Mouse (Mus musculus): ENCODE measurements around the gene Eif4e1b. TPM values are rescaled to one million over a fixed set of nuclear protein-coding genes. Genes with fewer than 3 reads are reported as not detected.
A peak's percentile ranks its signal among the peaks of the same experiment; 100 is the strongest.

Gene Eif4e1b
- polyA plus RNA-seq, 1 experiment from 2014 or later, result not detected

GRCm38 (mm10) chr13:54749061-54749863 is 34.5 kb upstream of the Eif4e1b start:
- H3K4me3 ChIP-seq (ENCODE audit: low read depth, low read length), result peak overlapping the region; percentile 46
- WGBS, result 2% methylated on average over 38 of the region's 100 CpGs
- no peak overlapping the region for H3K27ac ChIP-seq (ENCODE audit: low read length)
- no peaks in the 10 kb centered on the region for H3K9me3 ChIP-seq (ENCODE audit: control insufficient read depth, low read depth, low read length)
- H3K4me2 ChIP-seq (replicated peaks; ENCODE audit: low read depth, low read length), result peak overlapping the region; percentile 93
- peaks cover 2% of the 10 kb centered on the region; the same call in 1 of the 2 replicates for H3K27me3 ChIP-seq (ENCODE audit: control insufficient read depth, insufficient read depth, low read length)
- no peaks in the 10 kb centered on the region for H3K36me3 ChIP-seq (ENCODE audit: control insufficient read depth, insufficient read depth, low read length)
- no peak overlapping the region; the same call in 1 of the 2 replicates for H3K9ac ChIP-seq (replicated peaks; ENCODE audit: low read depth, low read length)
- H3K4me1 ChIP-seq (ENCODE audit: control insufficient read depth, insufficient read depth, low read length), result peaks cover 5% of the 10 kb centered on the region; the same call in 1 of the 2 replicates
- peak; percentile 71; the same call in 1 of the 2 replicates for ATAC-seq (ENCODE audit: insufficient number of reproducible peaks, insufficient read depth, low FRiP score, low read depth)

- H3K4me2 ChIP-seq (replicated peaks; ENCODE audit: low read depth, low read length), result peak within 1 kb of the TSS; percentile 93
- no peak for ATAC-seq (ENCODE audit: insufficient number of reproducible peaks, insufficient read depth, low FRiP score, low read depth)
- no peak within 1 kb of the TSS for H3K27ac ChIP-seq (ENCODE audit: low read length)
- no peak within 1 kb of the TSS; the same call in 1 of the 2 replicates for H3K9ac ChIP-seq (replicated peaks; ENCODE audit: low read depth, low read length)
- no peaks in the 10 kb centered on the region for H3K9me3 ChIP-seq (ENCODE audit: control insufficient read depth, low read depth, low read length)
- H3K4me1 ChIP-seq (ENCODE audit: control insufficient read depth, insufficient read depth, low read length), result peaks cover 5% of the 10 kb centered on the region; the same call in 1 of the 2 replicates
- 2% methylated on average over 27 of the region's 29 CpGs for WGBS
- no peaks in the 10 kb centered on the region for H3K36me3 ChIP-seq (ENCODE audit: control insufficient read depth, insufficient read depth, low read length)
- peak within 1 kb of the TSS; percentile 46 for H3K4me3 ChIP-seq (ENCODE audit: low read depth, low read length)
- peaks cover 2% of the 10 kb centered on the region; the same call in 1 of the 2 replicates for H3K27me3 ChIP-seq (ENCODE audit: control insufficient read depth, insufficient read depth, low read length)
These were observed 33.9 kb upstream of the Eif4e1b start, which contains the start of gene Gprin1 for GRCm38 (mm10) chr13:54749864-54750411. Gprin1 (minus strand) TSS chr13:54749874.

- H3K4me2 ChIP-seq (replicated peaks; ENCODE audit: low read depth, low read length), result no peak overlapping the region
- H3K27ac ChIP-seq (ENCODE audit: low read length), result no peak overlapping the region
- H3K9ac ChIP-seq (replicated peaks; ENCODE audit: low read depth, low read length), result no peak overlapping the region
- ATAC-seq (ENCODE audit: insufficient number of reproducible peaks, insufficient read depth, low FRiP score, low read depth), result no peak
- no peaks in the 10 kb centered on the region for H3K36me3 ChIP-seq (ENCODE audit: control insufficient read depth, insufficient read depth, low read length)
- 1% methylated on average over 8 of the region's 8 CpGs for WGBS
- no peaks in the 10 kb centered on the region for H3K9me3 ChIP-seq (ENCODE audit: control insufficient read depth, low read depth, low read length)
- no peak overlapping the region for H3K4me3 ChIP-seq (ENCODE audit: low read depth, low read length)
- peaks cover 6% of the 10 kb centered on the region; the same call in 1 of the 2 replicates for H3K27me3 ChIP-seq (ENCODE audit: control insufficient read depth, insufficient read depth, low read length)
- peaks cover 5% of the 10 kb centered on the region; the same call in 1 of the 2 replicates for H3K4me1 ChIP-seq (ENCODE audit: control insufficient read depth, insufficient read depth, low read length)
These were observed 33.1 kb upstream of the Eif4e1b start for GRCm38 (mm10) chr13:54750699-54751098.

- no peak for ATAC-seq (ENCODE audit: insufficient number of reproducible peaks, insufficient read depth, low FRiP score, low read depth)
- Histone ChIP-seq H3K4me1 (ENCODE audit: control insufficient read depth, insufficient read depth, low read length) (peaks cover 5% of the 10 kb centered on the region; the same call in 1 of the 2 replicates), H3K4me2 (replicated peaks; ENCODE audit: low read depth, low read length) (no peak overlapping the region), H3K9me3 (ENCODE audit: control insufficient read depth, low read depth, low read length) (no peaks in the 10 kb centered on the region), H3K27me3 (ENCODE audit: control insufficient read depth, insufficient read depth, low read length) (peaks cover 9% of the 10 kb centered on the region; the same call in 1 of the 2 replicates), H3K27ac (ENCODE audit: low read length) (no peak overlapping the region), H3K36me3 (ENCODE audit: control insufficient read depth, insufficient read depth, low read length) (no peaks in the 10 kb centered on the region), H3K9ac (replicated peaks; ENCODE audit: low read depth, low read length) (no peak overlapping the region), H3K4me3 (ENCODE audit: low read depth, low read length) (no peak overlapping the region)
- 65% methylated on average over 10 of the region's 10 CpGs for WGBS
These were observed 31.1 kb upstream of the Eif4e1b start for GRCm38 (mm10) chr13:54752656-54753055.

- Histone ChIP-seq H3K4me1 (ENCODE audit: control insufficient read depth, insufficient read depth, low read length) (peaks cover 5% of the 10 kb centered on the region; the same call in 1 of the 2 replicates), H3K36me3 (ENCODE audit: control insufficient read depth, insufficient read depth, low read length) (no peaks in the 10 kb centered on the region), H3K4me2 (replicated peaks; ENCODE audit: low read depth, low read length) (no peak overlapping the region), H3K9ac (replicated peaks; ENCODE audit: low read depth, low read length) (no peak overlapping the region), H3K27ac (ENCODE audit: low read length) (no peak overlapping the region), H3K9me3 (ENCODE audit: control insufficient read depth, low read depth, low read length) (no peaks in the 10 kb centered on the region), H3K27me3 (ENCODE audit: control insufficient read depth, insufficient read depth, low read length) (peaks cover 9% of the 10 kb centered on the region; the same call in 1 of the 2 replicates), H3K4me3 (ENCODE audit: low read depth, low read length) (no peak overlapping the region)
- WGBS, result 61% methylated on average over 6 of the region's 6 CpGs
- no peak for ATAC-seq (ENCODE audit: insufficient number of reproducible peaks, insufficient read depth, low FRiP score, low read depth)
These were observed 30.1 kb upstream of the Eif4e1b start for GRCm38 (mm10) chr13:54753733-54754132.

- H3K27ac ChIP-seq (ENCODE audit: low read length), result no peak overlapping the region
- no peak overlapping the region for H3K4me3 ChIP-seq (ENCODE audit: low read depth, low read length)
- H3K27me3 ChIP-seq (ENCODE audit: control insufficient read depth, insufficient read depth, low read length), result peaks cover 14% of the 10 kb centered on the region
- H3K4me2 ChIP-seq (replicated peaks; ENCODE audit: low read depth, low read length), result no peak overlapping the region
- H3K9me3 ChIP-seq (ENCODE audit: control insufficient read depth, low read depth, low read length), result no peaks in the 10 kb centered on the region
- no peak for ATAC-seq (ENCODE audit: insufficient number of reproducible peaks, insufficient read depth, low FRiP score, low read depth)
- H3K36me3 ChIP-seq (ENCODE audit: control insufficient read depth, insufficient read depth, low read length), result no peaks in the 10 kb centered on the region
- peaks cover 5% of the 10 kb centered on the region; the same call in 1 of the 2 replicates for H3K4me1 ChIP-seq (ENCODE audit: control insufficient read depth, insufficient read depth, low read length)
- 41% methylated on average over 12 of the region's 12 CpGs for WGBS
- H3K9ac ChIP-seq (replicated peaks; ENCODE audit: low read depth, low read length), result no peak overlapping the region
These were observed 29.4 kb upstream of the Eif4e1b start for GRCm38 (mm10) chr13:54754169-54755080.

GRCm38 (mm10) chr13:54755201-54755830 is 28.5 kb upstream of the Eif4e1b start:
- WGBS, result 30% methylated on average over 9 of the region's 9 CpGs
- H3K27me3 ChIP-seq (ENCODE audit: control insufficient read depth, insufficient read depth, low read length), result peaks cover 16% of the 10 kb centered on the region
- H3K36me3 ChIP-seq (ENCODE audit: control insufficient read depth, insufficient read depth, low read length), result no peaks in the 10 kb centered on the region
- no peak overlapping the region for H3K27ac ChIP-seq (ENCODE audit: low read length)
- no peak overlapping the region for H3K4me3 ChIP-seq (ENCODE audit: low read depth, low read length)
- ATAC-seq (ENCODE audit: insufficient number of reproducible peaks, insufficient read depth, low FRiP score, low read depth), result no peak
- H3K4me2 ChIP-seq (replicated peaks; ENCODE audit: low read depth, low read length), result no peak overlapping the region
- H3K4me1 ChIP-seq (ENCODE audit: control insufficient read depth, insufficient read depth, low read length), result no peaks in the 10 kb centered on the region
- H3K9me3 ChIP-seq (ENCODE audit: control insufficient read depth, low read depth, low read length), result no peaks in the 10 kb centered on the region
- no peak overlapping the region for H3K9ac ChIP-seq (replicated peaks; ENCODE audit: low read depth, low read length)
